Mouse (Mus musculus) ES-Bruce4 (cell line): ENCODE data around the gene Dync1i1. TPM values are rescaled to one million over a fixed set of nuclear protein-coding genes. Genes with fewer than 3 reads are reported as not detected.
"Not testable (repeated sequence)": the region's sequence is repeated elsewhere in the genome, so short reads cannot be mapped to it uniquely, and the experiment has no call there.

Experiments
- H3K27ac ChIP-seq: 2 replicates; pipeline ENCODE4 v1.5.1; 2012; ENCODE audit warnings: low read length, inconsistent platforms; ENCODE audit not compliant: insufficient read depth
- H3K27me3 ChIP-seq: 2 replicates; pipeline ENCODE4 v1.6.1; 2012; ENCODE audit warnings: mild to moderate bottlenecking, low read length, inconsistent platforms; ENCODE audit not compliant: control insufficient read depth, poor library complexity, insufficient read depth, severe bottlenecking
- H3K36me3 ChIP-seq: 2 replicates; pipeline ENCODE4 v1.6.1; 2012; ENCODE audit warnings: inconsistent platforms, mild to moderate bottlenecking, low read length, moderate library complexity; ENCODE audit not compliant: control insufficient read depth, poor library complexity, insufficient read depth, severe bottlenecking
- H3K4me1 ChIP-seq: one replicate; pipeline ENCODE4 v1.8.1; 2011; ENCODE audit warnings: low read length; ENCODE audit not compliant: control insufficient read depth, insufficient read depth
- H3K4me3 ChIP-seq: 2 replicates; pipeline ENCODE4 v1.5.1; 2011; ENCODE audit warnings: low read depth, mild to moderate bottlenecking, low read length
- H3K9ac ChIP-seq: 2 replicates; pipeline ENCODE4 v1.6.1; 2012; ENCODE audit warnings: low read depth, mild to moderate bottlenecking, inconsistent platforms; ENCODE audit not compliant: poor library complexity, severe bottlenecking
- H3K9me3 ChIP-seq: replicated peaks from 2 replicates; pipeline ENCODE4 v1.6.1; 2012; ENCODE audit warnings: mild to moderate bottlenecking, low read length, inconsistent platforms; ENCODE audit not compliant: control insufficient read depth, poor library complexity, insufficient read depth, severe bottlenecking
- CTCF ChIP-seq: IDR thresholded peaks from one replicate; pipeline ENCODE4 v1.8.1; 2011; ENCODE audit warnings: low read depth, low read length
- EP300 ChIP-seq: IDR thresholded peaks from 2 replicates; pipeline ENCODE4 v1.6.1; 2011; ENCODE audit warnings: low read depth, low read length; ENCODE audit not compliant: insufficient read depth
- POLR2A ChIP-seq: IDR thresholded peaks from one replicate; pipeline ENCODE4 v1.8.1; 2011; ENCODE audit warnings: low read length; ENCODE audit not compliant: insufficient read depth
- polyA plus RNA-seq: library from polyadenylated mRNA; stranded (reverse); fragments of >200 nt; gene quantifications from 2 replicates; pipeline ENCODE4 v1.2.4, GENCODE M21; 2011; ENCODE audit warnings: low read depth; ENCODE audit not compliant: missing spikeins, insufficient read depth, insufficient read length

Gene Dync1i1
- polyA plus RNA-seq = 0.25 TPM in 1 of 2 replicates, not detected in the other

- Histone ChIP-seq H3K36me3 (no peaks in the 10 kb centered on the region), H3K27ac (no peak within 1 kb of the TSS), H3K9ac (no peak within 1 kb of the TSS), H3K4me3 (peak within 1 kb of the TSS; percentile 36), H3K9me3 (no peaks in the 10 kb centered on the region), H3K27me3 (no peaks in the 10 kb centered on the region), H3K4me1 (no peaks in the 10 kb centered on the region)
- TF ChIP-seq CTCF (no peak), POLR2A (no peak), EP300 (no peak)
These were observed at the start of gene Dync1i1 for GRCm38 (mm10) chr6:5725611-5726236. Dync1i1 (plus strand) TSS chr6:5725639.

GRCm38 (mm10) chr6:5679738-5680137 is 45.7 kb upstream of the Dync1i1 start:
- H3K27me3 ChIP-seq = no peaks in the 10 kb centered on the region
- H3K9ac ChIP-seq = no peak overlapping the region
- TF ChIP-seq POLR2A (no peak), EP300 (no peak)
- no peak overlapping the region for H3K4me3 ChIP-seq
- no peaks in the 10 kb centered on the region for H3K36me3 ChIP-seq
- H3K27ac ChIP-seq = no peak overlapping the region
- H3K9me3 ChIP-seq = peaks cover 4% of the 10 kb centered on the region; the same call in 1 of the 2 replicates
- no peaks in the 10 kb centered on the region for H3K4me1 ChIP-seq

GRCm38 (mm10) chr6:5701826-5702225 is 23.6 kb upstream of the Dync1i1 start:
- TF ChIP-seq POLR2A = no peak
- TF ChIP-seq EP300 = no peak
- no peak for TF ChIP-seq CTCF
- no peaks in the 10 kb centered on the region for H3K36me3 ChIP-seq
- no peaks in the 10 kb centered on the region for H3K4me1 ChIP-seq
- H3K9me3 ChIP-seq = peaks cover 11% of the 10 kb centered on the region; the same call in 1 of the 2 replicates
- H3K4me3 ChIP-seq = no peak overlapping the region
- H3K27me3 ChIP-seq = no peaks in the 10 kb centered on the region
- no peak overlapping the region for H3K9ac ChIP-seq
- no peak overlapping the region for H3K27ac ChIP-seq

- not testable (repeated sequence) for H3K36me3 ChIP-seq, H3K4me3 ChIP-seq, H3K9me3 ChIP-seq, H3K4me1 ChIP-seq, H3K9ac ChIP-seq, H3K27me3 ChIP-seq, H3K27ac ChIP-seq
- peak; percentile 75; the same call in 1 of the 2 replicates for TF ChIP-seq EP300
These were observed 17.5 kb upstream of the Dync1i1 start for GRCm38 (mm10) chr6:5707894-5708293.

- peaks cover 1% of the 10 kb centered on the region for H3K4me1 ChIP-seq
- no peaks in the 10 kb centered on the region for H3K9me3 ChIP-seq
- TF ChIP-seq POLR2A (no peak), EP300 (no peak), CTCF (no peak)
- no peaks in the 10 kb centered on the region for H3K36me3 ChIP-seq
- no peak overlapping the region for H3K27ac ChIP-seq
- H3K27me3 ChIP-seq = no peaks in the 10 kb centered on the region
- no peak overlapping the region for H3K9ac ChIP-seq
- H3K4me3 ChIP-seq = no peak overlapping the region
These were observed 15.3 kb upstream of the Dync1i1 start for GRCm38 (mm10) chr6:5710063-5710605.

- Histone ChIP-seq H3K4me3 (no peak overlapping the region), H3K36me3 (no peaks in the 10 kb centered on the region), H3K4me1 (peaks cover 1% of the 10 kb centered on the region), H3K27ac (no peak overlapping the region), H3K27me3 (no peaks in the 10 kb centered on the region), H3K9ac (no peak overlapping the region), H3K9me3 (no peaks in the 10 kb centered on the region)
- TF ChIP-seq POLR2A = no peak
- no peak for TF ChIP-seq EP300
These were observed 12.8 kb upstream of the Dync1i1 start for GRCm38 (mm10) chr6:5712620-5713019.
